8 mouse cellular contexts compared by ENCODE assay signal in genomic region chr7:73538424-73539079, GRCm38 (mm10). TPM values are rescaled to one million over a fixed set of nuclear protein-coding genes. Genes with fewer than 3 reads are reported as not detected.
A peak's percentile ranks its signal among the peaks of the same experiment; 100 is the strongest.
DNase-seq lines count a peak whose midpoint lies in the region; ATAC-seq and TF ChIP-seq lines count a peak whose summit lies in the region.

No protein-coding gene starts in this region.

- H3K27ac ChIP-seq in left cerebral cortex, adult 2 months = peak overlapping the region; percentile 96
- peak overlapping the region; percentile 65 for H3K27ac ChIP-seq in embryonic facial prominence, embryonic 11.5 days (replicated peaks; ENCODE audit: low read depth, low read length)
- H3K27ac ChIP-seq in intestine, embryonic 15.5 days = peak overlapping the region; percentile 78
- peak overlapping the region; percentile 89 for H3K27ac ChIP-seq in neural tube, embryonic 11.5 days (ENCODE audit: low read depth, low read length)

- 11% methylated on average over 4 of the region's 4 CpGs for WGBS in embryonic facial prominence, embryonic 11.5 days
- 6% methylated on average over 4 of the region's 4 CpGs for whole genome bisulfite sequencing in intestine, embryonic 15.5 days
- WGBS in neural tube, embryonic 11.5 days = 17% methylated on average over 4 of the region's 4 CpGs

- H3K9ac ChIP-seq in embryonic facial prominence, embryonic 11.5 days (replicated peaks; ENCODE audit: low read length) = peak overlapping the region; percentile 32
- peak overlapping the region; percentile 36; the same call in 1 of the 2 replicates for H3K9ac ChIP-seq in intestine, embryonic 15.5 days
- peak overlapping the region; percentile 58 for H3K9ac ChIP-seq in neural tube, embryonic 11.5 days (ENCODE audit: low read length)

- H3K36me3 ChIP-seq in embryonic facial prominence, embryonic 11.5 days (replicated peaks; ENCODE audit: control insufficient read depth, insufficient read depth, low read depth, low read length) = no peaks in the 10 kb centered on the region; the same call in 1 of the 2 replicates
- H3K36me3 ChIP-seq in intestine, embryonic 15.5 days = 0 out of 2 replicates have a peak, but pooled peaks cover 2% of the 10 kb centered on the region
- no peaks in the 10 kb centered on the region for H3K36me3 ChIP-seq in neural tube, embryonic 11.5 days (ENCODE audit: control insufficient read depth, insufficient read depth, low read length)

- ATAC-seq in embryonic facial prominence, embryonic 11.5 days (replicated peaks; ENCODE audit: insufficient number of reproducible peaks, low FRiP score, low TSS enrichment, low read depth) = no peak
- no peak for ATAC-seq in intestine, embryonic 15.5 days
- ATAC-seq in neural tube, embryonic 11.5 days (ENCODE audit: insufficient read depth, low FRiP score, low TSS enrichment) = no peak

- peak in 1 of 2 experiments; percentile 1 for DNase-seq in left cerebral cortex, adult 2 months (ENCODE audit: extremely low spot score in 1 of 2, low spot score in 2 of 2)
- DNase-seq in left cerebral cortex, adult 9 months (ENCODE audit: low spot score in 2 of 2) = no peak
- no peak for DNase-seq in embryonic facial prominence, embryonic 11.5 days (ENCODE audit: low spot score)
- DNase-seq in neural tube, embryonic 11.5 days (ENCODE audit: low spot score) = no peak
- DNase-seq in cerebellum, adult 9-11 months = no peak
- DNase-seq in adrenal gland, postnatal 25 days = no peak
- DNase-seq in embryo, embryonic 10 days (ENCODE audit: low spot score) = no peak

- TF ChIP-seq CTCF in left cerebral cortex, adult 2 months (IDR thresholded peaks at IDR 0.05) = no peak; the same call in 1 of the 2 replicates

- no peaks in the 10 kb centered on the region for H3K27me3 ChIP-seq in embryonic facial prominence, embryonic 11.5 days (ENCODE audit: control insufficient read depth, insufficient read depth, low read length)
- no peaks in the 10 kb centered on the region for H3K27me3 ChIP-seq in intestine, embryonic 15.5 days (replicated peaks)
- no peaks in the 10 kb centered on the region for H3K27me3 ChIP-seq in neural tube, embryonic 11.5 days (ENCODE audit: control insufficient read depth, insufficient read depth, low read length)

- no peaks in the 10 kb centered on the region for H3K9me3 ChIP-seq in embryonic facial prominence, embryonic 11.5 days (replicated peaks; ENCODE audit: control insufficient read depth, low read length)
- no peaks in the 10 kb centered on the region for H3K9me3 ChIP-seq in intestine, embryonic 15.5 days
- H3K9me3 ChIP-seq in neural tube, embryonic 11.5 days (ENCODE audit: control insufficient read depth, low read length) = no peaks in the 10 kb centered on the region

- H3K4me2 ChIP-seq in embryonic facial prominence, embryonic 11.5 days (ENCODE audit: low read depth, low read length) = peak overlapping the region; percentile 64
- peak overlapping the region; percentile 56 for H3K4me2 ChIP-seq in intestine, embryonic 15.5 days (replicated peaks)
- H3K4me2 ChIP-seq in neural tube, embryonic 11.5 days (ENCODE audit: low read depth) = peak overlapping the region; percentile 70

- no peaks in the 10 kb centered on the region for H3K4me1 ChIP-seq in embryonic facial prominence, embryonic 11.5 days (ENCODE audit: control insufficient read depth, insufficient read depth, low read length)
- H3K4me1 ChIP-seq in intestine, embryonic 15.5 days (replicated peaks) = peaks cover 7% of the 10 kb centered on the region
- peaks cover 12% of the 10 kb centered on the region; the same call in 1 of the 2 replicates for H3K4me1 ChIP-seq in neural tube, embryonic 11.5 days (ENCODE audit: control insufficient read depth, insufficient read depth, low read length)

- intact Hi-C loops in left cerebral cortex, adult 2 months (cut with DNase I) = loop anchor here (1.0 kb wide), 1 partner anchor 80 kb away; no protein-coding TSS in a partner anchor

- H3K4me3 ChIP-seq in left cerebral cortex, adult 2 months = peak overlapping the region; percentile 77
- H3K4me3 ChIP-seq in embryonic facial prominence, embryonic 11.5 days (ENCODE audit: low read depth, low read length) = peak overlapping the region; percentile 16
- H3K4me3 ChIP-seq in intestine, embryonic 15.5 days (replicated peaks) = peak overlapping the region; percentile 23
- H3K4me3 ChIP-seq in neural tube, embryonic 11.5 days (ENCODE audit: low read depth, low read length) = peak overlapping the region; percentile 44

RNA-seq across cellular contexts. Expression of gene Chd2, which starts 3.1 kb away (rescaled TPM):
- total RNA-seq in left cerebral cortex, adult 2 months (2021) = 10 to 100 TPM; 57.4 to 60.3 TPM
- 46.6 and 47.8 TPM in 2 replicates for polyA plus RNA-seq in embryonic facial prominence, embryonic 11.5 days (2014; fragmentation: Nextera tagmentation; extraction: Ambion mirVana)
- polyA plus RNA-seq in intestine, embryonic 15.5 days (2015; fragmentation: Nextera tagmentation; extraction: Ambion mirVana) = 39.3 and 46.0 TPM in 2 replicates
- polyA plus RNA-seq in neural tube, embryonic 11.5 days (2014; fragmentation: Nextera tagmentation; extraction: Ambion mirVana) = 43.7 and 44.7 TPM in 2 replicates
- 50.0 and 57.4 TPM in 2 replicates for total RNA-seq in adrenal gland, postnatal 25 days (2021)

Comparison
In these comparisons a context has a peak if more than half of its experiments do, and no peak if none do; other contexts are left out.
1. H3K4me3 ChIP-seq: peak in every context shown above with its lines; median percentile 77 in left cerebral cortex, adult 2 months; 44 in neural tube, embryonic 11.5 days; 23 in intestine, embryonic 15.5 days; 16 in embryonic facial prominence, embryonic 11.5 days.